Mouse (Mus musculus): ENCODE measurements at regions not wholly inside any gene's neighbourhood (a gene's known extent, or its start where the extent isn't known, plus 50 kb on each side); places are given as distances from the start of the nearest gene placed in this dataset.

DNA sequence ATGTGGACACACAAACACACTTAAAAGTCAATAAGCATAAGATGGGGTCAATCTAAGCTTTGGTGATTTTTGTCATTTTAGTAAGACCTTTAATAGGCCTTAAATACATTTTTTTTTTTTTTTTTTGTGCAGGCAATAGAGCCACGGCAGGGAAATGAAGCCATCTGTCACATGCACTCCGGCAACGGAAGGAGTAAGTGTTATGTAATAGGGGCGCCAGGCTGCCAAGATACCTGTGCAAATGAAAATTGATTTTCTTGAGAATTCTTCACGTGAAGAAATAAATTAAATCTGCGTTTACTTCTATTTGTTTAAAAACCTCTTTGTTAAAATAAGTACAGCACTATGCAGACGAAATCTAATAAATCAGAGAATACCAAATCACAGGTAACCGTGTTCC, 54.6 kb upstream of the Card11 start:
- POLR2A ChIA-PET: no interaction called here

DNA sequence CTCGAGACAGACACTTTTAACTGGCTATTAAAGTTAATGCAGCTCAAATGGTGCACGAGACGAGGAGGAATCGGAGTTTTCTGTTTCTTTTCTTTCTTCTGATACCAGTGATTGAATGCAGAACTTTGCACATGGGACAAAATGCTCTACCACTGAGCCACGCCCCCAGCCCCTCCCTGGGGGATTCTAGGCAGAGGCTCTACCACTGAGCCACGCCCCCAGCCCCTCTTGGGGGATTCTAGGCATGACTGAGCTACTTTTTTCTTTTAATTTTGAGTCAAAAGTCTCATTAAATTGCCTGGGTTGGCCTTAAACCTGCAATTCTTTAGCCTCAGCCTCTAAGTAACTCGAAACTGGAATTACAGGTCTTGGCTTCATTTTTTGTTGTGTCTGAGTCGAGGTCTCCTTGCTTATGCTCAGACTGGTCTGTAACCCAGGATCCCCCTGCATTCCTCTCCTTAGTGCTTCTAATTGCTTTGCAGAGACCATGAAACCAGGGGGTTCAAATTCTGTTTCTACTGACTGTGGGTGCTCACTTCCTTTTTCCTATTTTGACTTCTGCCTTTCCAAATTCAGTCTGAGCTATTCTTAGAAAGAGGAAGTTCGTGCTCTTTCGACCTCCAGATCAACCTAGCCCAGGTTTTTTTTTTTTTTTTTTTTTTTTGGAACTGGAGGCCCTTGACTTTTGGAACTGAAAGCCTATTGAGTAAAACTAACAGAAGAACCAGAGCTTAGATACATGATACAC, 55.4 kb upstream of the Card11 start:
- ChIA-PET CTCF (interaction anchor here in 2 of 4 experiments (0.7 to 1.0 kb wide), 3 partner anchors 12 to 208 kb away, joined by 3 to 6 read pairs (median 6); no protein-coding TSS in a partner anchor), POLR2A (interaction anchor here in 2 of 4 experiments (0.6 to 0.7 kb wide), 3 partner anchors 12 to 1382 kb away, joined by 3 to 13 read pairs (median 3); no protein-coding TSS in a partner anchor)

More for the DNA sequence above, 54.6 kb upstream of the Card11 start:
- CTCF ChIA-PET: interaction anchor here in 1 of 4 experiments (1.0 kb wide), 1 partner anchor 177 kb away, joined by 3 read pairs; no protein-coding TSS in a partner anchor

DNA sequence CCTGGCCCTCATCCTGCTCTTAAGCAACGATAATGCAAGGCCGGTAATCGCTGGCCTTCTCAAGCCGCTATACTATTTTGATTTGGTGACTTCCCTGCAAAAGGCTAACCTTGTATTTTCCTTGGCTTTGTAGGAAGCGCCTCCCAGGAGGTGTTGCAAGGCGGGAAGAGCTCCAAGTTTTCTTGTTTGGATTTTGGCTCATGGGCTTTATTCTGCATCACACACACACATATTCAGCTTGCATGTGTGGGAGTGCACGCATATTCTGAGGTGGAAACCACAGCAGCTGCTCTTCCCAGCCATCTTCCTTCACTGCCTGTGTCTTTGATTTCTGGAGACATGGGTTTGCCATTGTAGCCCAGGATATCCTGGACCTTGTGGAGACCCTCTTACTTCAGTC, 57.8 kb upstream of the Card11 start:
- ChIA-PET CTCF (no interaction called here), POLR2A (no interaction called here)

DNA sequence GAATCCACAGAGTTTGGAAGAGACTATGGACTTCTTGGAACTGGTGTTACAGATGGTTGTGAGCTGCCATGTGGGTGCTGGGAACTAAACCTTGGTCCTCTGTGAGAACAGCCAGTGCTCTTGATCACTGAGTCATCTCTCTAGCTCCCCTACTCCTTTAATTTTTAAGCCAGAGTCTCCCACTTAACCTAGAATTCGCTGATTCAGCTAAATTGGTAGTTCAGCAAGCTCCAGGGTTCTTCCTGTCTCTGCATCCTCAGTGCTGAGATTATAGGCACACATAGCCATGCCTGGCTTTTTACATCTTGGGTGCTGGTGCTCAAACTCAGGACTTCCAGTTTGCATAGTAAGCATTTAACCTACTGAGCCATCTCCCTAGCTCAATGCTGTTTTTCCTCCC, 58.5 kb upstream of the Card11 start:
- CTCF ChIA-PET: interaction anchor here in 1 of 4 experiments (0.7 kb wide), 1 partner anchor 35 kb away, joined by 3 read pairs; no protein-coding TSS in a partner anchor

DNA sequence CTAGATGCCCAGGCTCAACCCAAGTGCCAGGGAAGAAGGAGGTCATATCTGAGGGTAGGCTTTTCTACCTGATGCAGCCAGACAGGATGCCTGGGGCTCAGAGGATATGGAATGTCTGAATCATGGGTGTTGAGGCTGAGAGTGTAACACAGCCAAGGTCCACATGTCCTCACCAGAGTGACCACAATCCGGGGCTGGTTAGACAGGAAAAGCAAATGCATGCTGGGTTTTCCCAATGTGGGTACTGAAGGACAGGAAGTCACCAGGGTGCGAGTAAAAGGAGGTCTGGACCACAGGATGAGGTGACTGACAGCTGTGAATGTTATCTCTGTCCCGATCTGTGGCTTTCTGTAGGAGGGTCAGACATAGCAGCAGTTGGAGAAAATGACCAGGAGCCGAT, 61.8 kb upstream of the Card11 start:
- ChIA-PET POLR2A (no interaction called here), CTCF (interaction anchor here in 1 of 4 experiments (0.6 kb wide), 1 partner anchor 380 kb away, joined by 3 read pairs; no protein-coding TSS in a partner anchor)

More for the DNA sequence above, 58.5 kb upstream of the Card11 start:
- POLR2A ChIA-PET: no interaction called here

DNA sequence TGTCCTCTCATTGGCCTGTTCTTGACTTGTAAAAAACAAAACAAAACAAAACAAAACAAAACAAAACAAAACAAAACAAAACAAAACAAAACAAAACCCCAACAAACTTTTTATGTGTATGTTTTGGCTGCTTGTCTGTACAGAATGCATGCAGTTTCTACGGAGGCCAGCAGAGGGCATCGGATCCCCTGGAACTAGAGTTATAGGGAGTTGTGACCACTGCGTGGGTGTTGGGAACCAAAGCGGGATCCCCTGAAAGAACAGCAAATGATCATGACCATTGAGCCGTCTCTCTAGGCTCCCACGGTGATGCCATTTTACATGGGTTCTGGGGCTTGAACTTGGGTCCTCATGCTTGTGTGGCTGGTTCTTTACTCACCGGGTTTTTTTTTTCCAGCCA, 67.2 kb upstream of the Card11 start:
- ChIA-PET CTCF (no interaction called here), POLR2A (no interaction called here)

DNA sequence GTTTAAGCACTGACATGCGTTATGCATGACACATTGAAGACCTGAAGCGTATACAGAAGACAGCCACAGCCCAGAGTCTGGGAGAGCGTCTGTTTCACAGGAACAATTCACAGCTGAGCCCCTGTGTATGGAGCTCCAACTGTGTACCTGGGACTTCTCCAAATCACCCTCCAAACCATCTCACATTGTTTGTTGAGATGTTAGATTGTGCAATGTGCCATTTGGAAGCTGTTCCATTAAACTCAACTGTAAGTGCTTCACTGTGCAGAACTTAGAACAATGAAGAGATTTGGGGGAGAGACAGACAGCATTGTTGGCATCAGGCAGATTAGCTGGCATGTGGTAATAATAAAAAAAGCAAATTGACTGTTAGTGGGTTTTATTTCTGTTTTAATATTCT, 74.1 kb upstream of the Card11 start:
- CTCF ChIA-PET: interaction anchor here in 1 of 4 experiments (0.5 kb wide), 1 partner anchor 865 kb away, joined by 4 read pairs; no protein-coding TSS in a partner anchor

DNA sequence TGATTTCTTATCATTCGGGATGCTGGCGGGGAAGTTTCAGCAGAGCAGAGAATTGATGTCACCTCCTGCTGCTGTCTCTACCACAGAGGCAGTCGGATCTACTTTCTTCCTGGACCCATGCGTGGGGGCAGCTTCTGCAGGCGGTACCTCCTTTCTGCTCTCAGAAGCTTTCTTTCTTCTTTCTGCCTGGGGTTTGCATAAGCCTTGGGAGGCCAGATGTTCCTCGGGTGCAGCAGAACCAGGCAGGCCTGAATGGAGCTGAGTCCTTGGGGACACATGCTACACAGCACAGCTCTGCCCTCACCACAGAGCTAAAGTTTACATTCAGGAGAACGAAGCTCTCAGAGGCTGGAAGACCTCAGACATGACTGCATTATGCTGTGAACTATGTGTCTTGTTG, 75.8 kb upstream of the Card11 start:
- POLR2A ChIA-PET: interaction anchor here in 1 of 4 experiments (0.8 kb wide), 1 partner anchor 33 kb away, joined by 3 read pairs; no protein-coding TSS in a partner anchor
- CTCF ChIA-PET: interaction anchor here in 2 of 4 experiments (1.2 to 1.6 kb wide), 3 partner anchors 17 to 229 kb away, joined by 4 to 8 read pairs (median 4); no protein-coding TSS in a partner anchor

More for the DNA sequence above, 74.1 kb upstream of the Card11 start:
- POLR2A ChIA-PET: no interaction called here

DNA sequence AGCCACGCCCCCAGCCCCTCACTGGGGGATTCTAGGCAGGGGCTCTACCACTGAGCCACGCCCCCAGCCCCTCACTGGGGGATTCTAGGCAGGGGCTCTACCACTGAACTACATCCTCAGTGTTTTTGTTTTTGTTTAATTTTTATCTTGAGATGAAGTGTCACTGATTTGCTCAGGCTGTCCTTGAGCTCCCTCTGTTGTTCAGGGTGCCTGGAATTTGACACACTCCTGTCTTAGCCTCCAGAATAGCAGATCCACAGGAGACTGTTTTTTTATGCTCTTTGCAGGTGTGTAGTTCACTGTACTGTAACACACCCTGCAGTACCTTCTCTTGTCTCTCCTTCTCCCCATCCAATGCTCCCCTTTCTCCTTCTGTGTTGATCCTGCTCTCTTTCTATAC, 76.6 kb upstream of the Card11 start:
- CTCF ChIA-PET: interaction anchor here in 3 of 4 experiments (0.5 to 1.6 kb wide), 4 partner anchors 17 to 230 kb away, joined by 4 to 8 read pairs (median 4); no protein-coding TSS in a partner anchor
- POLR2A ChIA-PET: interaction anchor here in 1 of 4 experiments (0.8 kb wide), 1 partner anchor 34 kb away, joined by 3 read pairs; no protein-coding TSS in a partner anchor

DNA sequence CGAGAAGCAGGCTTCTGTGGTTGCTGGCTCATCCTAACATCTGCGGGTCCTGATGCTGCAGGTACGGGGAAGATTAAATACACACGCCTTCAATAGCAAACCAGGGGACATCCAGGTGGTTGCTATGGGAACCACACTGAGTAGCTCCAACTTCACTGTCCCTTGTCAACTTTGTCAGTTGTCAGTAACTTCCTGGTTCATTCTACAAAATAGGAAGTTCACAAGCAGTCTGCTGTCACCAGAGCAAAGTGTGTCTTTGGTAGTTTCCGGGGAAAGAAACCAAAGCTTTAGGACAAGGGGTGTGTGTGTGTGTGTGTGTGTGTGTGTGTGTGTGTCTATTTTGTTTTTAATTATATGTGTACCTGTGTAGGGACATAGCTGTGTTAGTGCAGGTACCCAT, 80.5 kb upstream of the Card11 start:
- CTCF ChIA-PET: interaction anchor here in 1 of 4 experiments (0.6 kb wide), 1 partner anchor 518 kb away, joined by 3 read pairs; no protein-coding TSS in a partner anchor
- POLR2A ChIA-PET: interaction anchor here in 1 of 4 experiments (0.9 kb wide), 1 partner anchor 497 kb away, joined by 3 read pairs; no protein-coding TSS in a partner anchor

DNA sequence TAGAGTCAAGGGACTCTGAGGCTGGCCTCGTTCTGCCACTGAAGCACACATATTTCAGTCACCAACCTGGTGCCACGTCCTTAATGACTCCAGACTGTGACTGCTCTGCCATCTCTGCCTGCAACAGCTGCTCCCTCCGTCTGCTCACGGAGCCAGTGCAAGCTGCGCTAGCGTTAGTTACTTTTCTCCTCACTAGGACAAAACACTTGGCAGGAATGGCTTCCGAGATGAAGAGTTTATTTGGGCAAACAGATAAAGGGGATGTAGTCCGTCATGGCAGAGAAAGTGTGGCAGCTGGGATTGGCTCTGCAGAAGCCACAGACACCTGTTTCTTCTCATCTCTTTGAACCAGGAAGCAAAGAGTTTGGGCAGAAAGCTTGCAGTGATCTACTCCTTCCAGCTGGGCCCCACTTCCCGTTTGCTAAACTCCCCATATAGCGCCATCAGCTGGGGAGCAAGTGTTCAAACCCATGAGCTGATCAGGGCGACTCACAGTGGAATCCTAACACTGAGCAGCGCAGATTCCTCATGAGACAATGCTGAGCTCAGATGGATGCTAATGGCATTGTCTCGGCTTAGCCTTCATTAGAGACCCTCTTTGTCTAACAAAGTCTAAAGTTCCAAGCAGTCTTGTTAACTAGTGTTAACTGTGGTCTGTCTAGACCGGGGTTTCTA, 83.8 kb upstream of the Card11 start:
- POLR2A ChIA-PET: interaction anchor here in 2 of 4 experiments (0.6 to 1.3 kb wide), 3 partner anchors 104 to 1045 kb away, joined by 3 to 7 read pairs (median 5); partner anchors contain the start of gene Gna12 (in 1 of the 2)
- CTCF ChIA-PET: interaction anchor here (0.6 to 1.9 kb wide), 12 partner anchors 9 to 789 kb away, joined by 3 to 7 read pairs (median 3); no protein-coding TSS in a partner anchor

DNA sequence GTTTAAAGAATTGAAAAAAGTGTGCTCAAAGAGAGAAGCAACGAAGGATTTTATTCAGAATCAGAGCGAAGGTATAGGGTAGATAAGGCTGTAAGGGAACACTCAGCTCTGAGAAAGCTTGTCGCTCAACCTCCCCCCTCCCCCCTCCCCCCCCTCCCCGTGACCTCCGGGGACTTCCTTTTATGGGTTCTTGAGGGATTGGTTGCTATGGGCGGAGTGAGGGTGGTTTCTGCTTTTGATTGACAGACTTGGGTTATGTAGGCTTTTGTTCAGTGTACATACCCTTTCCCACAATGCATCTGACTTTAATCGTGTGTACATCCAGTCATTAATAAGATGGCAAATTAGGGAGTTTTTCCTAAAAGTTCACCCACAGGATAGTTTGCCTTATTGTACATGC, 84.4 kb upstream of the Card11 start:
- CTCF ChIA-PET: interaction anchor here (0.5 to 1.9 kb wide), 13 partner anchors 9 to 1233 kb away, joined by 3 to 7 read pairs (median 3); no protein-coding TSS in a partner anchor
- POLR2A ChIA-PET: interaction anchor here in 1 of 4 experiments (0.8 to 1.3 kb wide), 2 partner anchors 254 to 1045 kb away, joined by 3 to 7 read pairs; partner anchors contain the start of gene Gna12

DNA sequence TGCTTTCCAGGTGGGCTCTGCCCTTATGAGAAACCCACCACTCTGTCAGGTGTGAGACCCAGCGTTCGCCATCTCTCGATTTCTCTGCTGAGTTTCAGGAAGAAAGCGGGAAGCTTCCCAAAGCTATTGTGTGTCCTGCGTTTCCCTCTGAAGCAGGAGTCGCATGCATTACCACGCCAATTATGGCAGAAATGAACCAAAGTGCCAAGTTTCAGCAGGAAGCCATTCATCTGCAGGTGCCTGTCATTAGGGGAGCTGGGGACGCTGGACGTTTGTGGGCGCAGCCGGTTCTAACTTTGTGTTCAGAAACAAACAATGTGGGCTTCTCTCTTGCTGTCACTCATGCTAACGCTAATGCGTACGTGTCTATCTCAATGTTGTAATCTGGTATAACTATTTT, 91.3 kb upstream of the Card11 start:
- CTCF ChIA-PET: interaction anchor here in 1 of 4 experiments (0.6 kb wide), 1 partner anchor 1309 kb away, joined by 4 read pairs; no protein-coding TSS in a partner anchor
- POLR2A ChIA-PET: no interaction called here

DNA sequence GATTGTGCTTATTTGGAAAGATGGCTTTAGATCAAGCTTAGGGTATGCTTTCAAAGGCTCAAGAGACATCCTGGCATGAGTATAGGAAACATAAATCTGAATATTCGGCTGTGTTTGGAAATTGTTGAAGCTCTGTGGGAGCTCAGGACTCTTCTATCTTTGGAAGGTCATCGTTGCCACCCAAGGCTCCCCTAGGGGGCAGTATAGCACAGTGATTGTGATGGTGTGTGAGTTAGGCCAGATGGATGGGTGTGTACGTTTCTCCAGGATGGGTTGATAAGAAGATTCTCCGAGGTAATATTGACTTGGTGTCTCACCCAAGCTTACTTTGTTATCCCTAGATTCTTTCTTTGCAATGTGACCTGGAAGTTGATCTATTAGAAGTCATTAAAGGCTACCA, 93.3 kb upstream of the Card11 start:
- CTCF ChIA-PET: interaction anchor here (0.5 to 2.1 kb wide), 29 partner anchors 9 to 1215 kb away, joined by 3 to 9 read pairs (median 3); no protein-coding TSS in a partner anchor
- POLR2A ChIA-PET: no interaction called here

DNA sequence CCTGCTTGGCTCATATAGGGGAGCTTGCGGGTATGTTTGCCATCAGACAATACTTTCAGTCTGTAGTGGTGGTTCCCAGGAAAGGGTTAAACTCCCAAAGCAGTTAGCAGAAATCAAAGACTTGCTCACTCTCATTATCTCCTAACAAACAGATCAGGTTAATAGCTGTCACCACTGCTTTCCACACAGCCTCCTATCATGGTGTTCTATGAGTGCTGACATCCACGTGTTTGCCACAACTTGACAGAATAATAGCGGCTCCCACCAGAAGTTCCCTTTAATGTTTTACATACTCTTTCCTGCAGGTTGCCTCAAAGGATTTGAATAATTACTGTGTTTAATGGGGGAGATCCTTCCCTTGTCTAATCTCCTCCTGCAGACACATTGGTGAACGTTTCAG, 97.5 kb upstream of the Card11 start:
- ChIA-PET POLR2A (no interaction called here), CTCF (interaction anchor here in 1 of 4 experiments (1.4 kb wide), 1 partner anchor 14 kb away, joined by 3 read pairs; no protein-coding TSS in a partner anchor)

DNA sequence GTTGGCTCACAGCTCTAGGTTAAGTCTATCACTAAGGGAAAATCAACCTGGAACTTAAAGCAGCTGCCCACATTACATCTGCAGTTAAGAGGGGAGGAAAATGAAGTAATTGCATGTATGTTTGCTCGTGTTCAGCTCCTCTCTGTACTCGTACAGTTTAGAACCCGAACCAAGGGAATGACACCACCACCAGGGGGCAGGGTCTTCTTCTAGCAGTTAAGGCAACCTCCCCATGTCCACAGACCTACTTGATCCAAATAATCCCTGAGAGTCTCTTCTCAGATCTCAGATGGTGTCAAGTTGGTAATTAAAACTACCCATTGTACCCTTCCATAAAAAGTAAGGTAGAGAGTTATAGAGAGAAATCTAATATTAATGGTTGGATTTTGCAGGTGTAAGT, 111.3 kb upstream of the Card11 start:
- POLR2A ChIA-PET: interaction anchor here in 1 of 4 experiments (0.6 kb wide), 1 partner anchor 120 kb away, joined by 3 read pairs; no protein-coding TSS in a partner anchor
- CTCF ChIA-PET: interaction anchor here in 3 of 4 experiments (0.9 to 1.7 kb wide), 4 partner anchors 18 to 265 kb away, joined by 3 to 4 read pairs (median 4); no protein-coding TSS in a partner anchor

DNA sequence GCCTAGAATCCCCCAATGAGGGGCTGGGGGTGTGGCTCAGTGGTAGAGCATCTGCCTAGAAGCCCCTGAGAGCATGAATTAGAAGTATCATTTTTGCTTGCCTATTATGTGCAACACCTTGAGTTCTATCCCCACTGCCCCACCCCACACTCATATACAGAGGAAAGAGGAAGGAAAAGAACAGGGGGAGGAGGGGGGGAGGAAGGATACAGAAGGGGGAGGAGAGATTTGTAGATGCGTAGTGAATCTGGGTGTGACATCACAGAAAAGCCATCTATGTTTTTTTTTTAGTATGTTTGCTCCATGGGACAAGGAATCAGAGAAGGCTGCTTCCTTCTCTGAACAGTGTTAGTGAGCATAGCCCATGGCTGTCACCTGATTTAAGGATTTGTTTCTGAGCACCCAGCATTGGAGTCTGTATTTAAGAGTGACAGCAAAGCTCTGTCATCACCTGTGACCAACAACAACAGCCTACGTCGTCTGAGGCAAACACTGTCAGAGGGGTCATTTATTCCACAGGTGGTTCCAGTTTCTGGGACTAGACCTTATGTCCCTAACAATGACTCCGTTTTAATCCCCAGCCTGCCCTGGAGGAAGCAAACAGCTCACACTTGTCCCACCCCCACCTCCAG, 115.0 kb upstream of the Card11 start:
- CTCF ChIA-PET: interaction anchor here in 2 of 4 experiments (0.6 kb wide), 2 partner anchors 22 to 1097 kb away, joined by 4 to 9 read pairs; no protein-coding TSS in a partner anchor
- POLR2A ChIA-PET: no interaction called here

DNA sequence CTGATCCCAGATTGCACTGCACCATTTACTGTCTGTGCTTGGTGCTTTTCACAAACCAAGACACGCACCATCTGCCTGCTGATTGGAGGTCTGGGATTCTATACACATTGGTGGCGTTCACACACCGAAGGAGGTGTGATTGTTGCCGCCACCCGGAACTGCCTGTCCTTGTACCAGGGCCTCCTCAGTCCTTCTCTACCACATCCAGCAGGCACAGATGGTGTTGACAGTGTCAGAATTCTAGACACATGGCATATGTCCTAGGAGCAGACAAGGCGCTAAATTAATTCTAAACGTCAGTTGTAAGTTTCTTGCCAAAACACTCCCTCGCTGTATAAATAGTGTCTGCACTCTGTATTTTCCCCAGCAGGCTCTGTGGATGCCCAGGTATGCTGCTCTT, 115.6 kb upstream of the Card11 start:
- ChIA-PET POLR2A (no interaction called here), CTCF (no interaction called here)

DNA sequence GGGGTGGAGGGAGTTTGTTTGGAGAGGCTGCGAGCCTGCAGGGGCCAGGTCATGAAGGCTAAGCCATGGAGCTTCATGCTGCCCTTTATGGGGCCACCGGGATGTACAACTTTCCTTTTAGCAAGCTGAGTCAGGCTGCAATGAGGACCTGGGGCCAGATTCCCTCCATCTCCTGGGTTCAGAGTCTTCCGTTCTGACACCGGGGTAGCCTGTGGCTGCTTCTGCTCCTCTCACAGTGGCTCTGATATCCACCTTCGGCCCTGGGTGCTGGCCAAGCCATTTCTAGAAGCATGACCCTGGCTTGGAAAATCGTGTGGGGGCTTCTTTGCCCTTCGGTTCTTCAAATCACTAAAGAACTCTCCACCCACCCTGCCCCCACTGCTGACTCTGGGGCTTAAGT, 115.4 kb upstream of the Sdk1 start:
- ChIA-PET CTCF (no interaction called here), POLR2A (no interaction called here)

Measured in embryonic stem cell, embryonic (primary cell).